Mouse (Mus musculus) heart, postnatal 10 days (tissue): ENCODE measurements around the gene Olfr972. TPM values are rescaled to one million over a fixed set of nuclear protein-coding genes. Genes with fewer than 3 reads are reported as not detected.
"Not testable (repeated sequence)": the region's sequence is repeated elsewhere in the genome, so short reads cannot be mapped to it uniquely, and the experiment has no call there.

Experiments used
- DNase-seq, 2 experiments: peaks; one replicate each; pipeline ENCODE4 v3.0.0; 2021
- intact Hi-C: fragments of 180-260 bp; cut with DNase I; formaldehyde crosslinking; loops from one replicate; pipeline ENCODE4 v1.15.1; 2025
- total RNA-seq, 2 experiments: library from RNA; stranded (reverse); gene quantifications; 2 replicates each; pipeline ENCODE4 v1.2.3; 2021

Gene Olfr972
- not detected for total RNA-seq

- no peak for DNase-seq
- intact Hi-C loops, result no loop called here
These were observed at the start of gene Olfr972 for GRCm38 (mm10) chr9:39866122-39866521. Gene Olfr972, plus strand, starts transcription at chr9:39866422.

- intact Hi-C loops, DNase-seq: not testable (repeated sequence)
These were observed 29.6 kb upstream of the Olfr972 start, which contains the start of gene Olfr971 for GRCm38 (mm10) chr9:39836576-39836975. Gene Olfr971, plus strand, starts transcription at chr9:39836876.

- intact Hi-C loops, DNase-seq: not testable (repeated sequence)
These were observed 5.8 kb downstream of the Olfr972 start for GRCm38 (mm10) chr9:39871986-39872385.

- intact Hi-C loops, DNase-seq: not testable (repeated sequence)
These were observed 11.5 kb downstream of the Olfr972 start for GRCm38 (mm10) chr9:39877541-39878396.

GRCm38 (mm10) chr9:39905106-39905505, 38.9 kb downstream of the Olfr972 start:
- no peak for DNase-seq
- intact Hi-C loops, result no loop called here

- no peak for DNase-seq
- intact Hi-C loops, result no loop called here
These were observed 40.8 kb downstream of the Olfr972 start, which contains the start of gene Olfr229 for GRCm38 (mm10) chr9:39907036-39907435. Gene Olfr229, plus strand, starts transcription at chr9:39907336.

- intact Hi-C loops, result no loop called here
- DNase-seq, result no peak
These were observed 43.7 kb downstream of the Olfr972 start for GRCm38 (mm10) chr9:39909939-39910338.

Other genes starting within 250 kb of the Olfr972 start
- gene Olfr960, start 245.0 kb upstream of the Olfr972 start, total RNA-seq, result not detected
- not detected for gene Olfr961, start 221.3 kb upstream of the Olfr972 start, total RNA-seq
- not detected for gene Olfr963, start 199.2 kb upstream of the Olfr972 start, total RNA-seq
- not detected for gene Olfr149, start 159.3 kb upstream of the Olfr972 start, total RNA-seq
- gene Olfr965, start 155.1 kb upstream of the Olfr972 start, total RNA-seq, result not detected
- not detected for gene Olfr150, start 135.4 kb upstream of the Olfr972 start, total RNA-seq
- not detected for gene Olfr967, start 120.2 kb upstream of the Olfr972 start, total RNA-seq
- gene Olfr968, start 83.2 kb upstream of the Olfr972 start, total RNA-seq, result not detected
- not detected for gene Olfr969, start 75.5 kb upstream of the Olfr972 start, total RNA-seq
- gene Olfr970, start 57.6 kb upstream of the Olfr972 start, total RNA-seq, result not detected
- not detected for gene Olfr971, start 29.5 kb upstream of the Olfr972 start, total RNA-seq
- gene Olfr229, start 40.9 kb downstream of the Olfr972 start, total RNA-seq, result not detected
- gene Olfr974, start 71.1 kb downstream of the Olfr972 start, total RNA-seq, result not detected
- not detected for gene Olfr975, start 85.6 kb downstream of the Olfr972 start, total RNA-seq
- not detected for gene Olfr976, start 94.7 kb downstream of the Olfr972 start, total RNA-seq
- not detected for gene Olfr978, start 125.7 kb downstream of the Olfr972 start, total RNA-seq
- not detected for gene Olfr979, start 137.0 kb downstream of the Olfr972 start, total RNA-seq
- not detected for gene Olfr980, start 143.2 kb downstream of the Olfr972 start, total RNA-seq
- not detected for gene Olfr981, start 155.0 kb downstream of the Olfr972 start, total RNA-seq
- not detected for gene Olfr982, start 207.4 kb downstream of the Olfr972 start, total RNA-seq
- not detected for gene Olfr983, start 227.2 kb downstream of the Olfr972 start, total RNA-seq
- gene Olfr984, start 247.8 kb downstream of the Olfr972 start, total RNA-seq, result not detected